Mouse (Mus musculus): ENCODE results near the gene Cd3d.

Gene Cd3d

GRCm38 (mm10) chr9:44994962-44995361 lies 13.4 kb downstream of the Cd3d start:
- DNase-seq, result no peak

DNA sequence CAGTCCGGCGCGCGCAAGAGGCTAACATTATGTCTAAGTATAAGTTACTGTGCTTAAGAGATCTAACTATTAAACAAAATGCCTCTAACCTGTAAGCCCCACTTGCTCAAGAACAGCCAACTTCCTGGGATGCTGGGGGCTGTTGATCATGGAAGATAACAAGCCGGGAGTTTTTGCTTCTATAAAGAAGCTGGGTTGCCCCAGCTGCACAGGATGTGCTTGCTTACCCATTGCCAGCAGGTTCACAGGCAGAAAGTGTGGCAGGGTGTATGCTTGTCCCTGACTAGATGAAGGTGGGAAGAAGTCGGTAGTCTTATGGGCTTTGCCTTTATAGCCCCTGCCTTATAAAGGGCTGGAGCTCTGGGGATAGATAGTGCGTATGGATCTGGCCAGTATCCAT lies 15.0 kb downstream of the Cd3d start:
- no peak for DNase-seq

DNA sequence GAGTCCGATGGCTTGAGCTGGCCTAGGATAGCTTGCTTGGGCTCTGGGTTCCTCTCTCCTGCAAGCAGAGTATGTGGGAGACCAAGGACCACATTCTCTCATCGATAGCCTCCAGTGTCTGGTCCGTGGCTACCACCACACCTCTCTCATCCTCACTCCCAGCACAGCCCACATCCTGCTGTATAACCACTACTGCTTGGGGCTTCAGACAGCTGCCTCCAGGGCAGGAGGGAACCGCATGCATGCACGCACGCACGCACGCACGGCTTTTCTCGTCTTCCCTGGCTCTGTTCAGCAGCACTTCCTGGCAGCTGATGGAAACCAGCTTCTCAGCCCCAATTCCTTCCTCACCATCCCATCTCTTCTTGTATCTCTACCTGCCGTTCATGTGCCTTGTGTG lies 16.6 kb downstream of the Cd3d start:
- no peak for DNase-seq

DNA sequence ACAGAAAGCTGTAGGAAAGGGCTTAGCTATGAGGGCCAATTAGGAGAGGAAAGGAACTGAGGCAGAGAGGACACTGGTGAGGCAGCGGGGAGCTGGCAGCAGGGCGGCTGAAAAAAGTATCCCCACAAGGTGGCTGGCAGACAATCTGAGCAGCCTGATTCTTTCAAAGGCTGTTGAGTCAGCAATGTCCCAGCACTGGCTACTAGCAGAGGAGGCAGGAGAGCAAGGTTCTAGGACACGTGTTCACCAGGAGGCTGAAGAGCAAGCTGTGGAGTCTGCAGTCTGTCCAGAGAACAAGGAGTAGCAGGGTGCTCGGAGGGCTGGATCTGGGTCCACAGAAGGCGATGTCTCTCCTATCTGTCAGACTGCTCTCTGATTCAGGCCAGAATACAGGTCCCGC lies 17.6 kb downstream of the Cd3d start:
- DNase-seq, result peak; percentile 80

DNA sequence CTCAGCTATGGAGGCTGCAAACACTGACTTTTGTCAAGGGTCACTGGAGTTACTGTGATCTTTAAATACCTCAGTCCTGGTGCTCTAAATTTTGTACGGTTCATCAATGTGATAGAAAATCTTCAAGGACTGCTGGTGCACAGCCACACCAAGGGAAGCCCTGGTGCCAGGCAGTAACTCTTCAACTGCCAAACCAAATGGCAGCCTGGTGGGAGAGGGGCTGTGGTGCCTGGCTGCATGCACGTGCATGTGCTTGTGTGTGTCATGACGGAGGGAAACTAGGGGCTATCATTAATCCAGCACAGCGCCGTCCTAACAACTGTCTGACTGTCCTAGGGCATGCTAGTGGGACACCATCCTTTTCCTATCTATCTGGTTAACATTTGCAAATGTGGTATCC lies 18.2 kb downstream of the Cd3d start:
- DNase-seq, result no peak

DNA sequence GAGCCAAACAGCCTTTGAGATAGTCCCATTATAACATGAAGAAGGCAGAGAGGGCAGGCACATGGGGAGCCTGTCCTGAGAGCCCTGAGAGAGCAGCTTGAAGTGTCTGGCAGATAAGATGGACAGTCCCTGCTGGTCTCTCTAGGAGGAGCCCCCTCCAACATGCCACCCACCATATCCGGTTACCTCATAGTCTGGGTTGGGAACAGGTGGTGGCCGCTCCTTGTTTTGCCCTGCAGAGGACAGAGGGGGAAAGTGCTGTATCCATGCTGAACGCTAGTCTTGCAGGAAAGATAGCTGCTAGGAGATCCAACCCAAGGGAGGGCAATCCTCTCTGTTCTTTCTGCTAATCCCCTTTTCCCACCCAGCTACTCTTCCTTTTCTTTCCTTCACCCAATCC lies 18.7 kb downstream of the Cd3d start:
- DNase-seq, result no peak

GRCm38 (mm10) chr9:45007404-45007803 lies 25.8 kb downstream of the Cd3d start:
- DNase-seq, result no peak

DNA sequence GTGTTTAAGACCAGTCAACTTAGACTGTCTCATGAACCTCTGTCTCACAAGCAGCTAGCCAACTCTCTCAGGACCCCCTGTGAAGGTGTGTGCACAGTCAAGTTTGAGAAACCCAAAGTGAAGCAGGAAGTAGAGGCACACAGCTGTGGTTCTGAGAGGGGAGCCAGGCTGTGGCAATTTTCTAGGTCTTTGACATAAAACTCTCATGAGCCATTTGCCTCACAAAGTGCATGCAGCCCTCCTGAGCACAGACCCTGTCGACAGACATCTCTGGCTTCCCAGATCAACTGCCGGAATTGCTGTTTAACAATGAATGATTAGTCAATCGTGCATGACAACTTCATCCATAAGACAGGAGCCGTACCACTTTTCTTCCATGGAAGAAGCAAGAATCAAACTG lies 26.8 kb downstream of the Cd3d start:
- DNase-seq, result no peak

DNA sequence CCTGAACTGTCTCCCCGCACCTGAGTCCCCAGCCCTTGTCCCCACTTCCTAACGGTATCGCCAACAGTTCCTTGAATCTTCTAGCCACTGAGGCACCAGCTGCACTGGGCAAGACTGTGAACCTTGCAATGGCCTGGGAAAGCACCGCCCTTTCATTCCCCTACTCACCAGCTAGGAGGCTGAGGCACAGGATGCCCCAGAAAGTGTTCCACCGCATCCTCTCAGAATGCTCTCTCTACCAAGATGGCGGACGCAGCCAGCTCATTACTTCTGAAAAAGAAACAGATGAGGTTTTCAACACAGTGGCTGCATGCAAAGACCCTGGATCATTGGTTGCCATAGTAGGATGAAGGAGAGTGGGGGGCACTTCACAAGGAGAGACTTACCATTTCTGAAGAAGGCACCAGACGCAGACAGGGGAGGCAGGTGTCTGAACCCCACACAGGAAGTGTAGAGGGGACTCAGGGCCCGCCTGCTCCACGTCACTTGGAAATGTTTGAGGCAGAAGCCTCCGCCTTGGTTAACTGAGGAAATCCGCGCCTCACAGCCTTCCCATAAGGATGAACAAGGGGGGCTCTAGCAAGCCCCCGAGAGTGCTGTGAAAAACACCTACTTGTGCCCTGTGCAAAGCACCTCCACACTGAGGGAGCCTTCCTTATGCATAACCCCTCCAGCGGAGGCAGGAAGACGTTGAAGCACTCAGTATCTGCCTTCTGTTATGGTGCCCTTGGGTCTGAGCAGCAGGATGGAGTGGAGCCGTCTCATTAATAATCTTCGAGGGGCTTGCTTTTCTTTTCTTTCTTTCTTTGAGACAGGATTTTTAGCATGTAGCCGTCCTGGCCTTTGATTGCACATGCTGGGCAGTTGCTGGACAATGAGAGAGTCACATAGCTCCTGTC lies 27.8 kb downstream of the Cd3d start, which contains the start of gene Cd3e:
TSS of gene Cd3e (minus strand) at position 448 of the 899 bp plus-strand sequence.
- no peak for DNase-seq

GRCm38 (mm10) chr9:45010461-45010860 lies 28.9 kb downstream of the Cd3d start:
- no peak for DNase-seq

DNA sequence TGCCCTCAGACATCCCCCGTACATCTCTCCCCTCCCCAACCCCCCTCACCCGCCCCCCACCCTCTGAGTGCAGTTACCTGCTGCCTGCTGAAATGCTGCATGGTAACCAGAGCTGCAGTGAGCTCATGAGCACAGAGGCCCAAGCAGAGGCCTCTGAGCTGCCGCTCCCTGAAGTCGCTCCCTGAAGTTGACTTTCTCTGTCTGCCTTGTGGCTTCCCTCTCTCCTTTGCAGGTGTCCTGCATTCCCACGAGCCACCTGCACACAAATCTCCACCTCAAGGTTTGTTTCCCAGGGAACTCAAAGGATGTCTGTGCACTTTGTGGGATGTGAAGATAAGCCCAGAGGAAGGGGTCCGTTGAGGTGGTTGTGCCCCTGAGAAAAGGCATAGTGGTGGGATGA lies 29.7 kb downstream of the Cd3d start:
- DNase-seq, result no peak

- no peak for DNase-seq
Observed at GRCm38 (mm10) chr9:45014879-45015278, 33.3 kb downstream of the Cd3d start.

DNA sequence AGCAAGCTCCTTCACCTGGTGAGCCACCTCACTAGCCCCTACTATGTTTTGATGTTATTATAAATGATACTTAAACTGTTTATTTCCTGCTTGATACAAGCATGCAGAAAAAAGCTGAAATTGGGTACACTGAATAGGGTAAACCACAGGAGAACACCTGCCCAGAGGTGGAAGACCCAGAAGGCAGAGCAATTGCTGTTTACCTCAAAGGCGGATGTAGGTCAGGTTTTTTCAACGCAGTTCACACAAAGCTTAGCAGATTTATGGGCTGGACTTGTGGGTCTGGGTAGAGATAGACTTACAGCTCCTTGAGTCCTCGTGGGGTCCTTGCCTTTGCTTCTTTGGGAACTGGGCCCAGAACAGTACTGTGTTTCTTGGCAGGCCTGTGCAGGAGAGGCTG lies 34.3 kb downstream of the Cd3d start:
- DNase-seq, result no peak

DNA sequence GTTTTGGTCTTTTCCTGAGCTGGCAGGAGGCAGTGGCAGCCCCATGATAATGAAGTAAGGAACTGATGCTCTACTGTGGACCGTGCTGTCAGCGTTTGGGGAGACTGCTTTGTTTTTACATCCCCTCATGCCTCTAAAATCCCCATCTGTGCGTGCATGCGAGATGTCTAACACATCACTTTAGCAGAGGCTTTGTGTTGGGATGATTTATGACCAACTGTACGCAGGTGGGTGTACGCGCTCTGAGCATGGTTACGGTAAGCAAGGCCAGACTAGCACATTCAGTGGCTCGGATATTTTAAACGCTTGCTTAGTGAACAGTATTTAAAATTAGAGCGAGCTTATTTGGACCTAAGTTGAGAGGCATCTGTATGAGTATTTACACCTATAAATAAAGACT lies 36.4 kb downstream of the Cd3d start:
- no peak for DNase-seq

- DNase-seq, result peak; percentile 51
Observed at GRCm38 (mm10) chr9:45022800-45023199, 41.2 kb downstream of the Cd3d start.

GRCm38 (mm10) chr9:45023638-45024037 lies 42.1 kb downstream of the Cd3d start:
- no peak for DNase-seq

DNA sequence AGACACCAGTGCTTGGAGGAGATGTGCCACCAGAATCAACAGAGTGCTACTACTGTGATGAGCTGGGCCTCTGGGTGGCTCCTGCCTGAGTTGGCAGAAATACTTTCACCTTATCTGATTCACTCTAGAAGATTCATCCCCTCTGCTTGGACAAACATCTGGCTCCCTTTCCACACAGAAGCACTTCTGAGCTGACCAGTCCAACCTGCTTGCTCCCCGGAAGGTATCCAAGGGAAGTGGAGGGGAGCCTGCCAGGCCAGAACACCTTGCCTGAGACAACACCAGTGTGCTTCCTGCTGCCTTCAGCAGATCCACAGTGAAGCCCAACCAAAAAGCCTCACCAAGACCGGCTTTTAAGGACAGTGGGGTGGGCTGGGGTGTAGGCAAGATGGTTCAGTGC lies 42.6 kb downstream of the Cd3d start:
- no peak for DNase-seq

GRCm38 (mm10) chr9:45027376-45027775 lies 45.8 kb downstream of the Cd3d start:
- DNase-seq, result no peak

DNA sequence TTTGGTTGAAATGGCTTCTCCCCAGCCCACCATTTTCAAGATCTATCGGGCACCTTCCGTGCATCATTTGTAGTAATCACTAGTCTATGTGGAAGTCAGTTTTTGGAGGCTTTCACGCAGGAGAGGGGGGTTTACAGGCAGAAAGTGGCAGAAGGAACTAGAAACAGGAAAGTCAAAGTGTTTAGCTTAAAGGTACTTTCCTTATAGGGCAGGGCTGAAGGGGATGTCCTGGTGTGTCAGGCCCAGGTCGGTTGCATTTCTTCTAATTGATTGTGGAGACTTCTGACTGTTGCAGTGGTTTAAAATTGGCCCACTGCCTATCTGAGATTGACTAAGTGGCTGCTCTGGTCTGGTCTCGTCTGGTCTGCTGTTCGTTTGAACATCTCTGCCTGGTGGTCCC lies 48.8 kb downstream of the Cd3d start:
- no peak for DNase-seq

DNA sequence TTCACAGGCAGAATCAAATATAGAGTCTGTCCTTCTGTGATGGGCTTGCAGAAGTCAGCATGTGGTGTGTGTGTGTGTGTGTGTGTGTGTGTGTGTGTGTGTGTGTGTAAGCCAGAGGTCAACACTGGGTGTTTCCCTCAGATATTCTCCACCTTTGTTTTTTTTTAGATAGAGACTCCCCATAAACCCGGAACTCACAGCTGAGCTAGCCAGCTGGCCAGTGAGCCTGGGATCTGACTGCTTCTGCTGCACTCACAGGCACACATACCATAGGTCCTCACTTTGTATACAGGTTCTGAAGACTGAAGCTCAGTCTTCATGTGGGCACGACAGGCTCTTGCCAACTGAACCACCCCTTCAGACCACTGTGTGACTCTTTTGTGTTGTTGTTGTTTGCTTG lies 50.7 kb downstream of the Cd3d start:
- DNase-seq, result no peak

GRCm38 (mm10) chr9:45034526-45034925 lies 52.9 kb downstream of the Cd3d start:
- no peak for DNase-seq

Measured in cerebellum, adult 9-11 months (tissue).